Mouse (Mus musculus) small intestine, adult 2 months (tissue): ENCODE measurements around the gene Ptprh. TPM values are rescaled to one million over a fixed set of nuclear protein-coding genes. Genes with fewer than 3 reads are reported as not detected.

Source experiments
- H3K27ac ChIP-seq: fragments of 200-500 bp; 2 replicates; pipeline ENCODE4 v1.5.1; 2012; ENCODE audit warnings: low read depth, low read length, control low read depth, inconsistent platforms; ENCODE audit not compliant: insufficient read depth
- H3K27me3 ChIP-seq: fragments of 200-500 bp; 2 replicates; pipeline ENCODE4 v1.6.1; 2012; ENCODE audit warnings: mild to moderate bottlenecking, moderate library complexity, low read length, inconsistent platforms; ENCODE audit not compliant: control insufficient read depth, insufficient read depth
- H3K36me3 ChIP-seq: fragments of 200-500 bp; 2 replicates; pipeline ENCODE4 v1.6.1; 2012; ENCODE audit warnings: mild to moderate bottlenecking, low read length, control low read depth, inconsistent platforms; ENCODE audit not compliant: control insufficient read depth, insufficient read depth
- H3K4me1 ChIP-seq: fragments of 200-500 bp; 2 replicates; pipeline ENCODE4 v1.6.1; 2012; ENCODE audit warnings: low read length, inconsistent platforms, mixed read lengths; ENCODE audit not compliant: control insufficient read depth, insufficient read depth, insufficient read length
- H3K4me3 ChIP-seq: fragments of 200-500 bp; 2 replicates; pipeline ENCODE4 v1.5.1; 2012; ENCODE audit warnings: low read depth, mild to moderate bottlenecking, control low read depth, inconsistent platforms, low read length, moderate library complexity
- CTCF ChIP-seq: fragments of 200-500 bp; IDR thresholded peaks from 2 replicates; pipeline ENCODE4 v1.5.1; 2012; ENCODE audit warnings: low read depth, mild to moderate bottlenecking, control low read depth, inconsistent platforms, low read length, moderate library complexity, mixed read lengths; ENCODE audit not compliant: insufficient replicate concordance, insufficient read length; ENCODE audit errors: extremely low read depth
- POLR2A ChIP-seq: fragments of 200-500 bp; IDR thresholded peaks from 2 replicates; pipeline ENCODE4 v1.6.1; 2012; ENCODE audit warnings: low read depth, mild to moderate bottlenecking, control low read depth, inconsistent platforms, low read length, moderate library complexity
- WGBS: fragments of 180-500 bp; shearing (Covaris S2); methylation state at CpG from one replicate; pipeline ENCODE4 v1.1.7; 2018; 5-methylcytosine and 5-hydroxymethylcytosine counted together
- polyA plus RNA-seq: library from polyadenylated mRNA; depleted of rRNA; stranded (reverse); fragments of >200 nt; gene quantifications from 2 replicates; pipeline ENCODE4 v1.2.3, GENCODE M21; 2012

Gene Ptprh
- polyA plus RNA-seq, 1 experiment = 151 TPM

DNA sequence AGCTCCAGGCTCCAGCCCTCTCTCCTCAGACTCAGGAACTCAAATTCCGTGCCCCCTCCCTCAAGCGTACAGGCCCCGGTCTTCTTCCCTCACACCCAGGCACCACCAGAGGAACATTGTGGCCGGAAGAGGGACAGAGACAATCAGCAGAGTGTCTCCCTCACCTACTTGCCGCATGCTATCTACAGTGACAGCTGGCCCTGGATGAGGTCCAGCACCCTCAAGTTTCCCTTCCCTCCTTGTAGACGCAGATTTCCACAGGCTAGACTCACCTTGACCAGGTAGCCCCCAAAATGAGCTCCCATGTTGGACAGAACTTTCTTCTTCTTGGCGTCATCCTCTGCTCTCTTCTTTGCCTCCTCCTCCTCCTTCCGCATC is 95.1 kb downstream of the Ptprh start:
- H3K4me3 ChIP-seq = no peak overlapping the region
- no peak overlapping the region for H3K27ac ChIP-seq
- no peak for TF ChIP-seq POLR2A
- no peak for TF ChIP-seq CTCF
- WGBS = 90% methylated on average over 8 of the region's 8 CpGs
- no peaks in the 10 kb centered on the region for H3K36me3 ChIP-seq
- H3K27me3 ChIP-seq = no peaks in the 10 kb centered on the region
- peaks cover 2% of the 10 kb centered on the region for H3K4me1 ChIP-seq

DNA sequence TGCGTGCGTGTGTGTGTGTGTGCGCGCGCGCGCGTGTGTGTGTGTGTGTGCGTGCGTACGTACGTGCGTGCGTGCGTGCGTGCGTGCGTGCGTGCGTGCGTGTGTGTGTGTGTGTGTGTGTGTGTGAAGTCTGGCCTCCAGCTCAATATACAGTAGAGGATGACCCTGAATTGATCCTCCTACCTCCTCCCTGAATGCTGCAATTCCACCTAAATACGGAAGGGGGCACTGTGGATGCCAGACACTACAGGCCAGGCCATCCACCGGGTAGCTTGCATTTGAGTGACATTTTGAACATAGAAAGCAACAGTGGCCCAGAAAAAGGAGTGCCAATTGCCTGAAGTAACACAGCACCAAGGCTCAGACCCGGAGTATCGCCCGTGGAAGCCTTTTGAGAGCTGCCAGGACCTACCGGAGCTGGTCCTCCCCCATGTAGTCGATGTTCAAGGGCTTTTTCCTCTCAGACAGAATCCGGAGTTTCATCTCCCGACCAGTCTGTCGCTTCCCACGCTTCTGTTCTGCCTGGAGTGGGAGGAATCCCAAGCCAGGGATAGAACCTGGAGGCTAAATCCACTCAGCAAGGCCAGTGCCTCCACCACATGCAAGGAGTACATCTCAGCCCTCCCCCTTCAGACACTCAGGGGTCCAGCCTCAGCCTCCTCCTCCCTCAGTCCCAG is 95.6 kb downstream of the Ptprh start:
- Histone ChIP-seq H3K4me1 (peaks cover 2% of the 10 kb centered on the region), H3K27me3 (no peaks in the 10 kb centered on the region), H3K36me3 (no peaks in the 10 kb centered on the region), H3K4me3 (no peak overlapping the region), H3K27ac (no peak overlapping the region)
- 86% methylated on average over 32 of the region's 32 CpGs for WGBS
- TF ChIP-seq CTCF = no peak
- TF ChIP-seq POLR2A = no peak

DNA sequence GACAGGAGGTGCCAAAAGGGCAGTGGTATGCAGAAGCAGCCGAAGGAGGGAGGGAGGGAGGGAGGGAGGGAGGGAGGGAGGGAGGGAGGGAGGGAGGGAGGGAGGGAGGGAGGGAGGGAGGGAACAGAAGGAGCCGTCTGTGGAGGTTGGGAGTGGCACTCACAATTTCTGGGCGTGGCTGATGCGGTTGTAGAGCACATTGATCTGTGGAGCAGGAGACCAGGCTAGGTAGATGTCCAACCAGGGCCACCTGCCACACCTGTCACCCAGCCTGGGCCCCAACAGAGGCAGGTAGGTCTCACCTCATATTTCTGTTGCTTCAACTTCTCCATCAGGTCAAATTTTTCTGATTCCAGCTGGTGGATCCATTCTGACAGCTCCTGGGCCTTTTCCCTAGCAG is 96.6 kb downstream of the Ptprh start:
- TF ChIP-seq CTCF (no peak), POLR2A (no peak)
- WGBS = 27% methylated on average over 3 of the region's 4 CpGs

DNA sequence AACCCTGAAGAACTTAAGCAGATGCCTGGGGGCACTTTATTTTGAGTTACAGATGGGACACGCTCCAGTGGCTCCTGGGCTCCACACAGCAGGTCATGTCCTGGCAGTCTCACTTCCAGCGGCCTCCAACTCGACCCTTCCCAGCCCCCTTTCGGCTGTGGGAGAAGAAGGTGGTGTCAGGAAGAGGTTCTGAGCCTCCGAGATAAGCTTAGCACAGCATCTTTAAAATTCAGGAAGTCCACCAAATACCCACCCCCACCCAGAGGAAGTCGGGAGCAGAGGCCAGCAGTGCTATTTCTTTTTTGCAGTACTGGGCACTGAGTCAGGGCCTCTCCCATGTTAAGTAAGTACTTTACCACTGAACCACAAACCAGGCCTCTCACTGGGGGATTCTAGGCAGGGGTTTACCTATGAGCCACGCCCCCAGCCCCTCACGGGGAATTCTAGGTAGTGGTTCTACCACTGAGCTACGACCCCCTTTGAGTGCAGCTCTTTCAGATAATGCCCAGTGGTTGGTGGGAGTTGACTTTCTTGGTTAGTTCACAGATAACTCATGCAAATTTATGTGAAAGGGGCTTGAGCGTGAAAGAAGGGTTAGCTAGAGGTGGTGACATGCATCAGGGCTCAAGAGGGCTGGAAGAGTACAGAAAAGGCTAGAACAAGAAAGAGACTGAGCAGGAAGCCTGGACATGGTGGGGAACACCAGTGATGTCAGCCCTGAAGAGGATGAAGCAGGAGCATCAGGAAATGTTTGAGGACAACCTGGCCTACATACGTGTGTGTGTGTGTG is 99.0 kb downstream of the Ptprh start:
- no peak for TF ChIP-seq CTCF
- no peak for TF ChIP-seq POLR2A
- 65% methylated on average over 11 of the region's 11 CpGs for WGBS
- Histone ChIP-seq H3K4me3 (no peak overlapping the region), H3K27ac (peak overlapping the region; percentile 36), H3K27me3 (no peaks in the 10 kb centered on the region), H3K36me3 (no peaks in the 10 kb centered on the region), H3K4me1 (peaks cover 2% of the 10 kb centered on the region)

More for the DNA sequence above, 96.6 kb downstream of the Ptprh start:
- Histone ChIP-seq H3K4me3 (no peak overlapping the region), H3K27ac (no peak overlapping the region), H3K36me3 (no peaks in the 10 kb centered on the region), H3K4me1 (peaks cover 2% of the 10 kb centered on the region), H3K27me3 (no peaks in the 10 kb centered on the region)

DNA sequence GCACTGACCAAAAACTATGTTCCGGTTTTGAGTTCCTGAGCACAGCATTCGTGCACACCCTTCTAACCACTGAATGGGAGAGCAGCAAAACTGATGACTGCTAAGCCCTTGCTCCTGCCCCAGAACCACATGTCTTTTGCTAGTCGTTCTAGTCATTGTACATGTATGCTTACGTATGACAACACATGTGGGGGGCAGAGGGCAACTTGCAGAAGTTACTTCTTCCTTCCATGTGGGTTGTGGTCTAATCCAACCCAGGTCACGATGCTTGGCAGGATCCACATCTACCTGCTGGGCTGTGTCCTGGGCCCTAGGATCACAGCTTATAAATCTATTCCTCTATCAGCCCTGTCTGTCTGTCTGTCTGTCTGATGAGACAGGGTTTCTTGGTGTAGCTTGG is 100.0 kb downstream of the Ptprh start:
- WGBS = 65% methylated on average over 5 of the region's 5 CpGs
- Histone ChIP-seq H3K36me3 (no peaks in the 10 kb centered on the region), H3K27me3 (no peaks in the 10 kb centered on the region), H3K27ac (peak overlapping the region; percentile 36; the same call in 1 of the 2 replicates), H3K4me1 (no peaks in the 10 kb centered on the region; the same call in 1 of the 2 replicates), H3K4me3 (no peak overlapping the region)
- TF ChIP-seq POLR2A (no peak), CTCF (no peak)

DNA sequence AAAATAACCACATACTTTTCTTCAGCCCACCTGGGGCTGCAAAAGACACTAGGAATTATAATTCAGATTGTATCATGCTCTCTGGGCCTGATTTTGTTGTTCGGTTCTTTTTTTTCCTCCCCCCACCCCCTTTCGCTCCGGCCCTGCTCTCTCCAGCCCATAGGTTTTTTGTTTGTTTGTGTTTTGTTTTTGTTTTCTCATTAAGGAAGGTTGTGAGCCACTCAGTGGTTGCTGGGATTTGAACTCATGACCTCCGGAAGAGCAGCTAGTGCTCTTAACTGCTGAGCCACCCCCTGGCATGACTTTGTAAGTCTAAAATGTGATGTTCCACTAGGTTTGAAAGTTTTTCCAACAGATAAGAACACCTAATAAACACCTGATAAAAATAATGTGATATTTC is 100.7 kb downstream of the Ptprh start:
- Histone ChIP-seq H3K27me3 (no peaks in the 10 kb centered on the region), H3K27ac (no peak overlapping the region), H3K4me3 (no peak overlapping the region), H3K36me3 (no peaks in the 10 kb centered on the region), H3K4me1 (no peaks in the 10 kb centered on the region; the same call in 1 of the 2 replicates)
- TF ChIP-seq CTCF = no peak
- TF ChIP-seq POLR2A = no peak
- WGBS = 74% methylated on average over 4 of the region's 4 CpGs

DNA sequence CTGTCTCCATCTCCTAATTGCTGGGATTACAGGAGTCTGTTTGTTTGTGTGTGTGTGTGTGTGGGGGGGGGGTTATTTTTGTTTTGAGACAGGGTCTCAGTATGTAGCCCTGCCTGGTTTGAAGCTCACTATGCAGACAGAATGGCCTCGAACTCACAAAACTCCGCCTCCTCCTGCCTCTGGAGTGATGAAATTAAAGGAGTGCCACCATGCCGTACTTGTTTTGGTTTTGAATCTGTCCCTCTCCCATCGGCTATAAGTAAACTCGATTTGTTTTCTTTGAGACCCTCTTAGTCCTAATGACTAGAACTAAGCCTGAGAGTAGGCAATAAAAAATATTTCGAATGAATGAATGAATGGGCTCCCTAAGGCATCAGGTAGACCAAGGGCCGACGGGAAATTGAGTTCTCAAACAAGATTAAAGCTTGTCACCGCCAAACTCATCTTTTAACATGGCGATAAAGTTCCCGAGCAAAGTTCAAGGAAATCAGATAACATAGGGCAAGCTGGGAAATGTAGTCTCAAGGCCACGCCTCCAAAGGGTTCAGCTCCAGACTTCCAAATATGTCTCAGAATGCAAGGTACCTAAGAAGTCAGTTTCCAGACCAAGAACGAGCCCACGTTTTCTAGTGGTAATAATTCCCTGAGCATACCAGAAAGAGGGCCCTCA is 101.3 kb downstream of the Ptprh start:
- Histone ChIP-seq H3K36me3 (no peaks in the 10 kb centered on the region), H3K4me3 (peak overlapping the region; percentile 46), H3K4me1 (no peaks in the 10 kb centered on the region; the same call in 1 of the 2 replicates), H3K27ac (peak overlapping the region; percentile 67; the same call in 1 of the 2 replicates), H3K27me3 (no peaks in the 10 kb centered on the region)
- 9% methylated on average over 14 of the region's 14 CpGs for WGBS
- TF ChIP-seq CTCF = no peak
- TF ChIP-seq POLR2A = no peak
